Mouse (Mus musculus) retina, postnatal 7 days (tissue): ENCODE measurements around the gene 1700003F12Rik.

Source experiments
- DNase-seq: peaks from one replicate; pipeline ENCODE4 v3.0.0-alpha.2; 2012; ENCODE audit warnings: low read depth, low spot score

The 1700003F12Rik gene

DNA sequence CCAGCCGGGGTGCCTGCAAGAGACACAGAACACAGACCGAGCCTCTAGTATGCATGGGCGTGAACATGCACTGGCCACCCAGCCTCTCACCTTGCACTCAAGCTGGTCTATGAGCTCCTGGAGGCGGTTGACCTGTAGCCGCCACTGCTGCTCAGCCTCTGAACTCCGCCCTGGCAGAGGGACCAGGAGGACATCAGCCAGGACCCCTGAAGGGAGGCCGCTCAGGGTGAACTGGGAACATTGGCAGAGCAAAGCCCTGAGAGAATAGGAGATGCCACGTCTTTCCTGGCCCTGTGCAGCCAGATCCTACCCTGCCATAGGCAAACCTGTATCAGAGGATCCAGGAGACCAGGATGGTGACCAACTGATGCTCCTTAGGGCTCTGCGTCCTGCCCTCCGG lies at the start of gene 1700003F12Rik:
1700003F12Rik (plus strand) TSS at position 375 of the 400 bp plus-strand sequence.
- DNase-seq = no peak

DNA sequence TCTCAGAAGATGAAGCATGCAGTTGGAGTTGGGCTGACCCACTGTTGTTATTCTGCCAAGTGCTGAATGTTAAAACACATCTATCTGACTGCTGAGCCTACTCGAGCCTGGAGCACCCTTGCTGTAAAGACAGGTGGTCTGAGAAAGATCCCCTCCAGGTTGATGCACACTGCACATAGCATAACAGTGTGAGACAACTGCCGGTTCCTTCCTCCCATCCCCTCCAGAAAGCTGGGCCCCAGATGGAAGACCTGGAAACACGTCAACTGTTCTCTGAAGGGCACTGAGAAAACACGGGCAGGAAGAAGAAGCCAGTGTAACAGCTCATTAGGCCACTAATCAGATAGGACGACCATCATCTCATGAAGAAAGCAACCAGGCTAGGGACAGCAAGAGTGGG lies 48.3 kb upstream of the 1700003F12Rik start:
- DNase-seq = no peak

DNA sequence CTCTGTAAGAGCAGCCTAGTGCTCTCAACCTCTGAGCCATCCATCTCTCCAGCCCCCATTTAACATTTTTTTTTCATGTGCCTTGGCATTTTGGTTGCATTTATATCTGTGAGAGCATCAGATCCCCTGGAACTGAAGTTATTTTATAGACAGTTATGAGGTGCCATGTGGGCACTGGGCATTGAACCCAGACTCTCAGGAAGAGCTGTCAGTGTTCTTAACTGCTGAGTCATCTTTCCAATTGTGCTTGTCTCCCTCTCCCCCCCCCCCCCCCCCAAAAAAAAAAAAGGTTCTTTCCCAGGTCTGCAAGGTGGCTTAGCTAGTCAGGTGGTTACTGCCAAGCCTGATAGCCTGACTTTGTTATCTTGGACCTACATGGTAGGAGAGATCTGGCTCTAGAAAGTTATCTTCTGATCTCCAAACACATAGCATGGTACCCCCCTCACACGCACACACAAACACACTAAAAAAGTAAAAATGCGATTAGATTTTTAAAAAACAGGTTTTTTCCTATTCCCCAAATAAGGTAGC lies 47.1 kb upstream of the 1700003F12Rik start:
- no peak for DNase-seq

DNA sequence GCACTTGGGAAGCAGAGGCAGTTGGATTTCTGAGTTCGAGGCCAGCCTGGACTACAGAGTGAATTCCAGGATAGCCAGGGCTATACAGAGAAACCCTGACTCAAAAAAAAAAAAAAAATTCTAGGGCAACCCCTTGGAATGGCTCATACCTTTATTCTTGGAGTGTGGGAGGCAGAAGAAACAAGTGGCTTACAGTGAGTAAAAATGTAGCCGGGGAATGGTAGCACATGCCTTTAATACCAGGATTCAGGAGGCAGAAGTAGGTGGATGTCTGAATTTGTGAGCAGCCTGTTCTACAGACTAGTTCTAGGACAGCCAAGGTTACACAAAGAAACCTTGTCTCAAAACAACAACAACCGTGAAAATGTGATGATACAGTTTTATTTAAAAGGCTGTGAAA lies 46.1 kb upstream of the 1700003F12Rik start:
- DNase-seq = no peak

GRCm38 (mm10) chr2:154507076-154507475 lies 39.8 kb upstream of the 1700003F12Rik start:
- no peak for DNase-seq

GRCm38 (mm10) chr2:154507566-154508283 lies 39.2 kb upstream of the 1700003F12Rik start:
- DNase-seq = no peak

DNA sequence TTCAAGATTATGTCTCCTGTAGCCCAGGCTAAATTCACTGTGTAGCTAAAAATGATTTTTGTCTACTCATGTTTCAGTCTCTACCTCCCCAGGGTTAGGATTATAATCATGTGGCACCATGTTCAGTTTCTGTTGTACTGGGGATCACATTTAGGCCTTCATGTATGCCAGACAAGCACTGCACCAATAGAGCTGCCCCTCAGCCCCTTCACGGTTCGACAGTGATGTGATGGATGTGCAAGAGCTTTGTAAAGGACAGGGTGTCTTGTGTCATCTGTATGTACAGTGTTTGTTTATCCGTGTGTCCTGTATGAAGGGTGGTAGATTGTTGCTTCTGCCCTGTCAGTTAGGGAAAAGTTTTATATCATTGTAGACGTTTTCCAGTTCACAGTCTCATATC lies 38.4 kb upstream of the 1700003F12Rik start:
- no peak for DNase-seq

GRCm38 (mm10) chr2:154510141-154510540 lies 36.7 kb upstream of the 1700003F12Rik start:
- no peak for DNase-seq

DNA sequence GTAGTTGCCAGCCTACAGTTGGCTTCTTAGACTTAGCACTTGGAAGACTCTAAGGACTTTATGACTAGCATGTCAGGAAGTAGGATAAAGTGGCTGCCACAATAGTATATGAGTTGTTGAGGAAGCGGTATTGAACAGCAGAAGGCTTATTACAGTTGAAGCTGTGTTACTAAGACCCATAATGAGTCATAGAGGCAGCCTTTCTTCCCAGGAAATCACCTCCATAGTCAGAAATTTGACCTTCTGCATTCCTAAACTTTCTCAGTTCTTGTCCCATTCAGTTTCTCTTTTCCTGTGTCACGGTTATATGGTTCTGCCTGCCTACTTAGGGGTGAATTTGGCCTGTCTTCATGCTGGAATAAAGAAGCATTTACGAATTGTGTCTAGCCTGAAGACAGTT lies 29.9 kb upstream of the 1700003F12Rik start:
- no peak for DNase-seq

- no peak for DNase-seq
These were observed 29.5 kb upstream of the 1700003F12Rik start for GRCm38 (mm10) chr2:154517424-154517823.

- DNase-seq = no peak
These were observed 25.4 kb upstream of the 1700003F12Rik start for GRCm38 (mm10) chr2:154521449-154521848.

DNA sequence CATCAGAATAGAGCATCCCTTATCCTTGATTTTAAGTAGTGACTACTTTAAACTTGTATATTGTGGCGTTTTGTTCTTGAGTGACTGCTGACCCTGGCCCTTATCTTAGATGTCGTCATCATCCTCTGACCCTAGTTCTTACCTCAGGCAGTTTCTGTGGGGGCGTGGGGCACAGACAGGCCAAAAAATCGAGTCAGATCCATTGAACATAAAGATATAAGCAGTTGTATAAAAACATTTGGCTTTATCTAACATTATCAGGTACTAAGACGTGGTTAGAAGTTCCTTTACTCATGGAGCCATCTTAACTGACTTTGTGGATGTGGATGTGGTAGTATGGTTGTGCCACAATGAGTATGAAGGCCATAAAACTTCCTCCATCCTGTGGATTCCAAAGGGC lies 24.6 kb upstream of the 1700003F12Rik start:
- DNase-seq = no peak

GRCm38 (mm10) chr2:154525285-154525684 lies 21.6 kb upstream of the 1700003F12Rik start:
- DNase-seq = no peak

DNA sequence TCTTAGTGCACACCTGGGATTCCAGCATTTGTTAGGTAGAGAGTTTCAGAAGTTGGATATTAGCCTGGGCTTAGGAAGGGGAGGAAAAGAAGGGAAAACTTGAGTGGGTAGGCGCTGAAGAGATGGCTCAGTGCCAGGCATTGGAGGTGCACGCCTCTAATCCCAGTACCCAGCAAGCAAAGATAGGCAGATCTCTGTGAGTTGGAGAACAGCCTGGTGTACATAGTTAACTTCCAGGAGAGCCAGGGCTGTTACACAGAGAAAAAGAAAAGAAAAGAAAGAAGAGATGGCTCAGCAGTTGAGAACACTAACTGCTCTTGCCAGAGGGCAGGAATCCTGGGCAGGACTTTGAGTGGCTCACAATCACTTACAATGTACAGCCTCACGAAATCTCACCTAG lies 20.4 kb upstream of the 1700003F12Rik start:
- no peak for DNase-seq

GRCm38 (mm10) chr2:154532888-154533287 lies 14.0 kb upstream of the 1700003F12Rik start:
- DNase-seq = no peak

DNA sequence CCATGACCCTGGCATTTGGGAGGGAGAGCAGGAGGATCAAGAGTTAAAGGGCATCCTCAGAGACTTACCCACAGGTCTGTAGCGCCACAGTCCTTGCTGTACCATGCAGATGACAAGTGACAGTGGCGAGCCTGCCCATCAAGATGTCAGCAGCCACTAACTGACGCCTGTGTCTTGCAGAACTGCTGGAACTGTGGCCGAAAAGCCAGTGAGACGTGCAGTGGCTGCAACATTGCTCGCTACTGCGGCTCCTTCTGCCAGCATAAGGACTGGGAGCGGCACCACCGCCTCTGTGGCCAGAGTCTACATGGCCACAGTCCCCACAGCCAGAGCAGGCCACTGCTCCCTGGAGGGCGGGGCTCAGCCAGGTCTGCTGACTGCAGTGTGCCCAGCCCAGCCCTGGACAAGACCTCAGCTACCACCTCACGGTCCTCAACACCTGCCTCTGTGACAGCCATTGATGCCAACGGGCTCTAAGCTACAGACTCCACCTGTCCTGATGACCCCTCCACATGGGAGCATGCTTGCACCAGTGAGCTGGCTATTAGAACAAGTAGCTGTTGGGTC lies 12.1 kb upstream of the 1700003F12Rik start:
- no peak for DNase-seq

GRCm38 (mm10) chr2:154538310-154538709 lies 8.6 kb upstream of the 1700003F12Rik start:
- DNase-seq = no peak

GRCm38 (mm10) chr2:154538710-154539109 lies 8.2 kb upstream of the 1700003F12Rik start:
- no peak for DNase-seq

GRCm38 (mm10) chr2:154539720-154540119 lies 7.2 kb upstream of the 1700003F12Rik start:
- no peak for DNase-seq

GRCm38 (mm10) chr2:154541630-154542029 lies 5.3 kb upstream of the 1700003F12Rik start:
- no peak for DNase-seq

DNA sequence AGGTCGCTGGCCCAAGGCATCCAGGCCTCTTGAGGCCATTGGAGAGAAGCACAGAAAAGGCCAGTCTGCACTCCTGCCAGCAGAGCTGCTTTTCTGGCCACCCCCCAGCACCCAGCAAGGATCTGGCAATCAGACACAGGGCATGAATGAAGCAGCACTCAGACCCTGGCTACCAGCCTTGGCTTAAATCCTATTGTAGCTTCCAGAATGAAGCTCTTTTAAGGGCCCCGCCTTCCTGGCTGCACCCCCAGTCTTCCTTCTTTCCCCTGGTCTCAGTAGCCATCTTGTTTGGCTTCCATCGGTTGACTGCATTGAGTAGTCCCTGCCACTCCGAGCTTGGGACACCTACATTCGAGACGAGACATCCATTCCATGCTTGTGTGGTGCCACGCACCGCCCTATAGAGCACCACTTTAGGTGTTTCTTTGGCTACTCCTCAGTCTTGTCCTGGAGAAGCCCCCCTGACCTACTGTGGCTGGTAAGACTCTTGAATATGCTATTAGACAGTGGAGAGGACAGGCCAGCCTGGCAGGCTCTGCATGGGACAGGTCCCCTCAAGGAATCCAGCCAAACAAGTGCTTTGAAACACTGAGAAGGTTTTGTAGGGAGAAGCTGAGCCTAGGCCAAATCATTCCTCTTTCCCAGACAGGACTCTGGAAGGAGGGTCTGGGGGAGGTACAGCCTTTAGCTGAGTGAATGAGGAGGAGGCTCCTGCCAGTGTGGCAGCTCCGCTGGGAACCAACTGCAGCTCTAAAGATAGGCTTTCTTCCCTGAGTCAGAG lies 3.1 kb upstream of the 1700003F12Rik start:
- no peak for DNase-seq

DNA sequence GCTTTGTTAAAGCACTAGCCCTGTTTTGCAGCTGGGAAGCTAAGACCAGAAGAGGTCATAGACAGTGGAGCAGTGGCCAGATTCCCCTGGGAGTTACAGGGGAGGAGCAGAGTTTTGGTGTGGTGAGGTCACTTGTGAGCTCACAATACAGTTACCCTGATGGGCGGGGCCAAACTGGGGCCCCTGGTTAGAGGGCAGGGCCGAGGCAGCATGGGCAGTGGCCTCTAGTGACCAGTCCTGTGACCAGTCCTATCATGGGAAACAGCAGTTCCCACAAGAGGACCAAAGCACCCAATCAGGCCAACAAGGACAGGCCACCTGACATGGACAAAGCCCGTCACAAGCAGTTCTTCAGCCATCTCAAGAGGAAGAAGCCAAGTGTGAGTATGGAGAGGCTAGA lies 1.8 kb downstream of the 1700003F12Rik start:
- no peak for DNase-seq
